Mouse (Mus musculus) telencephalon, adult 2 months (tissue): Measurements from ENCODE around the gene 1700024G13Rik.
"Not testable (repeated sequence)": the region's sequence is repeated elsewhere in the genome, so short reads cannot be mapped to it uniquely, and the experiment has no call there.

Experiments
- DNase-seq: peaks from one replicate; pipeline ENCODE4 v3.0.0-alpha.2; 2011; ENCODE audit warnings: low read depth, low spot score

1700024G13Rik gene

GRCm38 (mm10) chr14:32388196-32388595 is at the start of gene 1700024G13Rik:
TSS of gene 1700024G13Rik (minus strand) at chr14:32388391.
- no peak for DNase-seq

- no peak for DNase-seq
Observed at GRCm38 (mm10) chr14:32437352-32437793, 49.2 kb upstream of the 1700024G13Rik start.

GRCm38 (mm10) chr14:32429030-32429602 is 40.9 kb upstream of the 1700024G13Rik start:
- DNase-seq, result no peak

- no peak for DNase-seq
Observed at GRCm38 (mm10) chr14:32423946-32424345, 35.8 kb upstream of the 1700024G13Rik start.

- DNase-seq, result no peak
Observed at GRCm38 (mm10) chr14:32418747-32419146, 30.6 kb upstream of the 1700024G13Rik start.

- no peak for DNase-seq
Observed at GRCm38 (mm10) chr14:32412075-32412474, 23.9 kb upstream of the 1700024G13Rik start.

GRCm38 (mm10) chr14:32410084-32410483 is 21.9 kb upstream of the 1700024G13Rik start:
- no peak for DNase-seq

GRCm38 (mm10) chr14:32405399-32405798 is 17.2 kb upstream of the 1700024G13Rik start:
- not testable (repeated sequence) for DNase-seq

GRCm38 (mm10) chr14:32381619-32382018 is 6.6 kb downstream of the 1700024G13Rik start:
- DNase-seq, result no peak

- no peak for DNase-seq
Observed at GRCm38 (mm10) chr14:32381066-32381465, 7.1 kb downstream of the 1700024G13Rik start.

GRCm38 (mm10) chr14:32380099-32380480 is 8.1 kb downstream of the 1700024G13Rik start:
- DNase-seq, result no peak

GRCm38 (mm10) chr14:32379395-32380098 is 8.6 kb downstream of the 1700024G13Rik start:
- DNase-seq, result no peak

GRCm38 (mm10) chr14:32372510-32372909 is 15.7 kb downstream of the 1700024G13Rik start:
- no peak for DNase-seq

GRCm38 (mm10) chr14:32369756-32370155 is 18.4 kb downstream of the 1700024G13Rik start:
- DNase-seq, result no peak

- no peak for DNase-seq
Observed at GRCm38 (mm10) chr14:32364359-32364758, 23.8 kb downstream of the 1700024G13Rik start.

GRCm38 (mm10) chr14:32351181-32351920 is 36.8 kb downstream of the 1700024G13Rik start:
- DNase-seq, result not testable (repeated sequence)

- DNase-seq, result no peak
Observed at GRCm38 (mm10) chr14:32347307-32347706, 40.9 kb downstream of the 1700024G13Rik start.

GRCm38 (mm10) chr14:32344694-32345093 is 43.5 kb downstream of the 1700024G13Rik start:
- no peak for DNase-seq

GRCm38 (mm10) chr14:32344176-32344575 is 44.0 kb downstream of the 1700024G13Rik start:
- DNase-seq, result no peak

- no peak for DNase-seq
Observed at GRCm38 (mm10) chr14:32341823-32342222, 46.4 kb downstream of the 1700024G13Rik start.

GRCm38 (mm10) chr14:32336547-32336946 is 51.6 kb downstream of the 1700024G13Rik start:
- no peak for DNase-seq

- no peak for DNase-seq
Observed at GRCm38 (mm10) chr14:32336021-32336420, 52.2 kb downstream of the 1700024G13Rik start.
